Mouse (Mus musculus): ENCODE measurements at regions not wholly inside any gene's neighbourhood (a gene's known extent, or its start where the extent isn't known, plus 50 kb on each side); places are given as distances from the start of the nearest gene placed in this dataset.

DNA sequence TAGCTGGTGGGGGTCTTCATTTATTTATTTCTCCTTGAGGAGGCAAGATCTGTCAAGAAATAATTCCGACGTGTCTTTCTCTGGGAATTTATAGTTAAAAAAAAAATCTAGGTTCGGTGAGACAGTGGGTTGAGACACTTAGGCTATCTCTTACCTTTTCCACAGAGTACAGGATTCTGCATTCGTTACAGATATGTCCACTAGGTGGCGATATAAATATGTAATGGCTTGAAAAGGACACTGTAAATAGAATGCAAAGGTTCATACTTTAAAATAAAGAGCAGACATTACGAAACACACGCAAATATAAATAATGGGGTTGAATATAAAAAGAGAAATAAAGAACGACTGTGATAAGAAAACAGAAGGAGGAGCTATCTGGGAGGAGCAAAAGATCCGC lies 517.5 kb downstream of the Cps1 start:
- 0 out of 2 replicates have a peak, but pooled peaks have one; percentile 61 for ATAC-seq (ENCODE audit: insufficient number of reproducible peaks, insufficient read depth, low FRiP score, low read depth)
- no peaks in the 10 kb centered on the region for H3K4me1 ChIP-seq (ENCODE audit: control insufficient read depth, insufficient read depth, low read length)
- H3K9me3 ChIP-seq (ENCODE audit: control insufficient read depth, low read depth, low read length), result no peaks in the 10 kb centered on the region
- no peak overlapping the region for H3K4me2 ChIP-seq (replicated peaks; ENCODE audit: low read depth, low read length)
- no peaks in the 10 kb centered on the region for H3K27me3 ChIP-seq (ENCODE audit: control insufficient read depth, insufficient read depth, low read length)
- H3K4me3 ChIP-seq (ENCODE audit: low read depth, low read length), result no peak overlapping the region
- no peak overlapping the region for H3K9ac ChIP-seq (replicated peaks; ENCODE audit: low read depth, low read length)
- H3K36me3 ChIP-seq (ENCODE audit: control insufficient read depth, insufficient read depth, low read length), result no peaks in the 10 kb centered on the region
- WGBS, result 18% methylated on average over 9 of the region's 9 CpGs
- no peak overlapping the region for H3K27ac ChIP-seq (ENCODE audit: low read length)

DNA sequence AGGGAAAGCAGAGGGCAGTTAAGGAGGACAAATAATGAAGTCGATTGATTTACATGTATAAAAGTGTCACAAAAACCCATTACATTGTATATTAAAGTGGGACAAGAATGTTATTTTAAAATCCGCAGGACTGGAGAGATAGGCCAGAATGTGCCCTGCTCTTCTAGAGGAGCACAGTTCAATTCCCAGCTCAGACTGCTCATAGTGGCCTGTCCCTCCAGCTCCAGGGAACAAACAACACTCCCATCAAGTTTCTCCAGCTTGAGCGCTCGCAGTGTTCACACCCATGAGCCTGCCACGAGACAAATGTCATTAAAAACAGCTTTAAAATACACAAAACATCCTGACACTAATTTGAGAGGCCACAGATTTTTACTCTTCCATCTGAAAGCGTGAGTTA lies 517.9 kb downstream of the Cps1 start:
- 44% methylated on average over 6 of the region's 6 CpGs for WGBS
- H3K27ac ChIP-seq (ENCODE audit: low read length), result no peak overlapping the region
- no peaks in the 10 kb centered on the region for H3K9me3 ChIP-seq (ENCODE audit: control insufficient read depth, low read depth, low read length)
- H3K27me3 ChIP-seq (ENCODE audit: control insufficient read depth, insufficient read depth, low read length), result no peaks in the 10 kb centered on the region
- H3K36me3 ChIP-seq (ENCODE audit: control insufficient read depth, insufficient read depth, low read length), result no peaks in the 10 kb centered on the region
- no peak for ATAC-seq (ENCODE audit: insufficient number of reproducible peaks, insufficient read depth, low FRiP score, low read depth)
- no peaks in the 10 kb centered on the region for H3K4me1 ChIP-seq (ENCODE audit: control insufficient read depth, insufficient read depth, low read length)
- no peak overlapping the region for H3K4me3 ChIP-seq (ENCODE audit: low read depth, low read length)
- H3K4me2 ChIP-seq (replicated peaks; ENCODE audit: low read depth, low read length), result no peak overlapping the region
- no peak overlapping the region for H3K9ac ChIP-seq (replicated peaks; ENCODE audit: low read depth, low read length)

DNA sequence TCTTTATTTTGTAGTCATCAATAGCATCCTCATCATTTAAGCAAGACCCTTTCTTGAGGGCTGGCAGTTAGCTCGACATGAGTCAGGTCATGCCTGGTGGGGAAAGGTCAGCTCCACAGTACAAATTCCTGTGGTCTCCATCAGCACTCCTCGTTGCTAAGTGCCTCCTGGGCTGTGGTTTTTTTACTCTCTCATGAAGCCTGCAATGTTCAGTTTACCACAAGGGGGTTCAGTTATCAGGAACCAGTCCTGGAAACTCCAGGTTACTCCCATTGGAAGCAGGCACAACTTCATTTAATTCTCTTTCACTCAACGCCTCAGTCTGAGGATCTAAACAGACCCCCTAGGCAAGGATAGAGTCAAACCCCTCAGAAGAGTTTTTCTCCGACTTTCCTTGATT lies 520.8 kb downstream of the Cps1 start:
- H3K4me1 ChIP-seq (ENCODE audit: control insufficient read depth, insufficient read depth, low read length), result no peaks in the 10 kb centered on the region

More for the DNA sequence above, 520.8 kb downstream of the Cps1 start:
- H3K36me3 ChIP-seq (ENCODE audit: control insufficient read depth, insufficient read depth, low read length), result no peaks in the 10 kb centered on the region
- no peak overlapping the region for H3K4me2 ChIP-seq (replicated peaks; ENCODE audit: low read depth, low read length)
- H3K27ac ChIP-seq (ENCODE audit: low read length), result no peak overlapping the region
- 55% methylated on average over 4 of the region's 4 CpGs for WGBS
- no peak for ATAC-seq (ENCODE audit: insufficient number of reproducible peaks, insufficient read depth, low FRiP score, low read depth)
- no peaks in the 10 kb centered on the region for H3K27me3 ChIP-seq (ENCODE audit: control insufficient read depth, insufficient read depth, low read length)
- no peak overlapping the region for H3K9ac ChIP-seq (replicated peaks; ENCODE audit: low read depth, low read length)
- H3K9me3 ChIP-seq (ENCODE audit: control insufficient read depth, low read depth, low read length), result no peaks in the 10 kb centered on the region
- H3K4me3 ChIP-seq (ENCODE audit: low read depth, low read length), result no peak overlapping the region
